8 mouse cellular contexts compared by ENCODE assay signal in genomic region chr13:106935871-106936255, GRCm38 (mm10). TPM values are rescaled to one million over a fixed set of nuclear protein-coding genes. Genes with fewer than 3 reads are reported as not detected.
A peak's percentile ranks its signal among the peaks of the same experiment; 100 is the strongest.
DNase-seq lines count a peak whose midpoint lies in the region; ATAC-seq and TF ChIP-seq lines count a peak whose summit lies in the region.

No protein-coding gene starts in this region.

- no peaks in the 10 kb centered on the region for H3K36me3 ChIP-seq in heart, embryonic 14.5 days (ENCODE audit: control insufficient read depth, insufficient read depth, low read length)
- H3K36me3 ChIP-seq in ES-E14 (ENCODE audit: control insufficient read depth, insufficient read depth, low read length, poor library complexity, severe bottlenecking) (no peaks in the 10 kb centered on the region), macrophage (ENCODE audit: inconsistent target) (no peaks in the 10 kb centered on the region)
- no peaks in the 10 kb centered on the region for H3K36me3 ChIP-seq in forebrain, embryonic 16.5 days (ENCODE audit: control insufficient read depth, insufficient read depth)

- intact Hi-C loops in heart, postnatal 36 days (cut with DNase I) = loop anchor here (10.0 kb wide), 1 partner anchor 1219 kb away; the partner anchor contains the start of genes Ercc8 and Ndufaf2
- intact Hi-C loops in gastrocnemius, postnatal 14 days (cut with DNase I; ENCODE audit: low total_unique reads) = no loop called here

- H3K9ac ChIP-seq in heart, embryonic 14.5 days (ENCODE audit: low read length) = peak overlapping the region; percentile 97
- peak overlapping the region; percentile 95 for H3K9ac ChIP-seq in ES-E14 (ENCODE audit: insufficient read depth, low read depth, low read length, poor library complexity, severe bottlenecking)
- peak overlapping the region; percentile 88 for H3K9ac ChIP-seq in forebrain, embryonic 16.5 days (replicated peaks; ENCODE audit: low read depth, low read length)

- DNase-seq in heart, postnatal 36 days = no peak
- no peak for DNase-seq in ES-E14 (ENCODE audit: low read depth, low spot score)
- DNase-seq in ovary, adult 18-20 months (ENCODE audit: low spot score) = no peak
- no peak for DNase-seq in gastrocnemius, postnatal 14 days
- no peak for DNase-seq in adrenal gland, postnatal 4 days (ENCODE audit: low spot score in 2 of 2)

- WGBS in heart, embryonic 14.5 days = 6% methylated on average over 9 of the region's 9 CpGs
- WGBS in forebrain, embryonic 16.5 days = 6% methylated on average over 9 of the region's 9 CpGs
- 3% methylated on average over 8 of the region's 9 CpGs for WGBS in macrophage (ENCODE audit: missing documents)

- H3K9me3 ChIP-seq in heart, embryonic 14.5 days (ENCODE audit: control insufficient read depth, low read length) = no peaks in the 10 kb centered on the region
- H3K9me3 ChIP-seq in ES-E14 (ENCODE audit: control insufficient read depth, insufficient read depth, low read depth, low read length) = no peaks in the 10 kb centered on the region
- H3K9me3 ChIP-seq in forebrain, embryonic 16.5 days (ENCODE audit: control insufficient read depth, low read length) = no peaks in the 10 kb centered on the region

- peak overlapping the region; percentile 72 for H3K4me2 ChIP-seq in heart, embryonic 14.5 days (ENCODE audit: low read length)
- peak overlapping the region; percentile 62 for H3K4me2 ChIP-seq in forebrain, embryonic 16.5 days (ENCODE audit: low read length)

- H3K4me1 ChIP-seq in heart, embryonic 14.5 days (ENCODE audit: control insufficient read depth in 2 of 2, insufficient read depth in 2 of 2, low read length in 2 of 2) = peaks cover 3 to 10% of the 10 kb centered on the region in 2 experiments; a peak in 3 of 4 replicates
- peaks cover 2 to 3% of the 10 kb centered on the region in 2 experiments; a peak in 2 of 4 replicates for H3K4me1 ChIP-seq in ES-E14 (ENCODE audit: control insufficient read depth in 2 of 2, insufficient read depth in 2 of 2, low read length in 2 of 2, poor library complexity in 1 of 2)
- peaks cover 14% of the 10 kb centered on the region for H3K4me1 ChIP-seq in forebrain, embryonic 16.5 days (replicated peaks; ENCODE audit: control insufficient read depth, insufficient read depth, low read length)

- H3K27me3 ChIP-seq in heart, embryonic 14.5 days (ENCODE audit: control insufficient read depth, insufficient read depth, low read length) = no peaks in the 10 kb centered on the region
- H3K27me3 ChIP-seq in forebrain, embryonic 16.5 days (replicated peaks; ENCODE audit: control insufficient read depth, insufficient read depth, low read length) = no peaks in the 10 kb centered on the region

- peak overlapping the region; percentile 84 to 100 for H3K4me3 ChIP-seq in heart, embryonic 14.5 days (ENCODE audit: control insufficient read depth in 1 of 2, insufficient read depth in 1 of 2, low read depth in 1 of 2, low read length in 2 of 2)
- H3K4me3 ChIP-seq in ES-E14 (ENCODE audit: insufficient read depth in 1 of 2, low read depth in 1 of 2, low read length in 2 of 2, poor library complexity in 1 of 2, severe bottlenecking in 1 of 2) (peak overlapping the region; percentile 82 to 91), macrophage (ENCODE audit: inconsistent target) (peak overlapping the region; percentile 85)
- H3K4me3 ChIP-seq in forebrain, embryonic 16.5 days (replicated peaks; ENCODE audit: low read length) = peak overlapping the region; percentile 96

- H3K79me2 ChIP-seq in macrophage (ENCODE audit: inconsistent target) = peaks cover 55% of the 10 kb centered on the region

- H3K27ac ChIP-seq in heart, embryonic 14.5 days (replicated peaks in 1 of 2; ENCODE audit: control insufficient read depth in 1 of 2, insufficient read depth in 1 of 2, low read depth in 2 of 2, low read length in 2 of 2) = peak overlapping the region; percentile 78 to 90
- peak overlapping the region; percentile 46; the same call in 1 of the 2 replicates for H3K27ac ChIP-seq in ES-E14 (ENCODE audit: insufficient read depth, low read depth, low read length, poor library complexity, severe bottlenecking)
- no peak overlapping the region for H3K27ac ChIP-seq in forebrain, embryonic 16.5 days (ENCODE audit: low read length)
- 0 out of 2 replicates have a peak overlapping the region, but pooled peaks have one; percentile 13 for H3K27ac ChIP-seq in macrophage

- no peak for ATAC-seq in heart, embryonic 14.5 days (ENCODE audit: insufficient number of reproducible peaks, insufficient read depth, low FRiP score, low read depth)
- ATAC-seq in forebrain, embryonic 16.5 days = no peak

- in situ Hi-C loops in ES-E14 (cut with MboI; ENCODE audit: low sequenced_read_pairs in 2 of 2, unreplicated experiment in 2 of 2) = no loop called here

TF ChIP-seq in ES-E14, 5 proteins besides CTCF, POLR2A, EP300 and RAD21:
- TF ChIP-seq ZNF384 (IDR thresholded peaks at IDR 0.05; ENCODE audit: low read depth, low read length) (peak; percentile 79), MAFK (IDR thresholded peaks at IDR 0.05; ENCODE audit: insufficient read depth, low read depth, low read length) (peak; percentile 42; the same call in 1 of the 2 replicates), CHD2 (IDR thresholded peaks at IDR 0.05; ENCODE audit: low read depth, low read length) (no peak)
TF ChIP-seq in ES-E14: peak in this region for 2.

RNA-seq across cellular contexts. Expression of gene Ipo11, which starts 0.9 kb away (rescaled TPM):
- 68.2 and 70.6 TPM in 2 replicates for polyA plus RNA-seq in heart, embryonic 14.5 days (2014; fragmentation: Nextera tagmentation; extraction: Ambion mirVana)
- total RNA-seq in heart, postnatal 36 days (2021) = 10 to 100 TPM; 20.7 to 26.8 TPM
- total RNA-seq in ES-E14 (2012; rRNA removed) = 51.0 and 68.6 TPM in 2 replicates
- polyA plus RNA-seq in forebrain, embryonic 16.5 days (2015; fragmentation: Nextera tagmentation; extraction: Ambion mirVana) = 44.9 and 48.2 TPM in 2 replicates
- total RNA-seq in macrophage (2018; cell fraction: chromatin; rRNA removed) = 10 to 100 TPM in 25 of 26 experiments, 1 to 10 TPM in 1; 6.6 to 69.4 (median 48.7) TPM
- total RNA-seq in macrophage (2018; cell fraction: cytosol; rRNA removed) = 10 to 100 TPM in 25 of 26 experiments, 1 to 10 TPM in 1; 9.5 to 19.7 (median 15.2) TPM
- 10 to 100 TPM in 24 of 26 experiments, 1 to 10 TPM in 2; 7.2 to 42.0 (median 21.8) TPM for total RNA-seq in macrophage (2018; cell fraction: nucleus; rRNA removed)
- 13.9 to 20.1 TPM (median 20.0 TPM) in 3 replicates for polyA plus RNA-seq in macrophage (2018)
- total RNA-seq in gastrocnemius, postnatal 14 days (2021) = 10 to 100 TPM; 16.4 to 16.7 TPM
- total RNA-seq in adrenal gland, postnatal 4 days (2021) = 10 to 100 TPM; 41.7 to 45.6 TPM

RNA-seq across cellular contexts. Expression of gene Dimt1, which starts 11.1 kb away (rescaled TPM):
- polyA plus RNA-seq in heart, embryonic 14.5 days (2014; fragmentation: Nextera tagmentation; extraction: Ambion mirVana) = 27.0 and 31.1 TPM in 2 replicates
- total RNA-seq in heart, postnatal 36 days (2021) = 1 to 10 TPM; 7.1 to 9.1 TPM
- 45.9 and 58.1 TPM in 2 replicates for total RNA-seq in ES-E14 (2012; rRNA removed)
- 50.5 and 54.0 TPM in 2 replicates for polyA plus RNA-seq in forebrain, embryonic 16.5 days (2015; fragmentation: Nextera tagmentation; extraction: Ambion mirVana)
- 10 to 100 TPM in 19 of 26 experiments, 1 to 10 TPM in 7; 3.4 to 35.1 (median 15.1) TPM for total RNA-seq in macrophage (2018; cell fraction: chromatin; rRNA removed)
- total RNA-seq in macrophage (2018; cell fraction: cytosol; rRNA removed) = 1 to 10 TPM; 1.9 to 6.2 (median 4.2) TPM
- 10 to 100 TPM in 9 of 26 experiments, 1 to 10 TPM in 17; 3.5 to 25.8 (median 8.0) TPM for total RNA-seq in macrophage (2018; cell fraction: nucleus; rRNA removed)
- polyA plus RNA-seq in macrophage (2018) = 4.1 to 13.2 TPM (median 5.3 TPM) in 3 replicates
- total RNA-seq in gastrocnemius, postnatal 14 days (2021) = 1 to 10 TPM; 4.7 to 6.5 TPM
- 10 to 100 TPM; 16.6 to 17.8 TPM for total RNA-seq in adrenal gland, postnatal 4 days (2021)
